In genomic region chr1:194816913-194817312, GRCm38 (mm10) we compare ENCODE assay signal across 8 mouse cellular contexts.
DNase-seq lines count a peak whose midpoint lies in the region; ATAC-seq and TF ChIP-seq lines count a peak whose summit lies in the region.

No protein-coding gene starts in this region.

- H3K27ac ChIP-seq in cortical plate, adult 2 months (ENCODE audit: insufficient read depth, low read length) = no peak overlapping the region

- H3K4me1 ChIP-seq in cortical plate, adult 2 months (ENCODE audit: control insufficient read depth, insufficient read depth, low read length) = no peaks in the 10 kb centered on the region

- TF ChIP-seq CTCF in cortical plate, adult 2 months (IDR thresholded peaks at IDR 0.05; ENCODE audit: extremely low read depth, insufficient read depth, low read length) = peak; percentile 96

- H3K4me3 ChIP-seq in cortical plate, adult 2 months (ENCODE audit: insufficient read depth, low read length) = no peak overlapping the region

- ATAC-seq in megakaryocyte progenitor cell, adult 5-6 weeks (replicated peaks; ENCODE audit: poor library complexity) = peak; percentile 81

- no peak for TF ChIP-seq POLR2A in cortical plate, adult 2 months (IDR thresholded peaks at IDR 0.05; ENCODE audit: extremely low read depth, insufficient read depth, low read length)

- DNase-seq in adrenal gland, adult 18-20 months (ENCODE audit: low spot score in 2 of 2) = peak; percentile 60
- DNase-seq in gastrocnemius, postnatal 10 days = peak; percentile 71
- peak; percentile 25 for DNase-seq in induced T-regulatory cell, adult 2 months (ENCODE audit: low read depth)
- DNase-seq in left cerebral cortex, adult 8-10 months (ENCODE audit: low spot score in 2 of 2) = peak; percentile 52
- DNase-seq in skeletal muscle tissue, adult 2 months (ENCODE audit: low read depth, low spot score) = peak; percentile 64
- no peak for DNase-seq in T-cell, adult 2 months (ENCODE audit: low spot score)
